Mouse (Mus musculus) liver, embryonic 14.5 days (tissue): ENCODE measurements at regions not wholly inside any gene's neighbourhood (a gene's known extent, or its start where the extent isn't known, plus 50 kb on each side); places are given as distances from the start of the nearest gene placed in this dataset.

Experiments
- ATAC-seq: fragments of 200-750 bp; cut with Nextera tagmentation; 2 replicates; pipeline ENCODE4 v1.8.0; 2017; ENCODE audit warnings: moderate number of reproducible peaks, mild to moderate bottlenecking, moderate library complexity; ENCODE audit not compliant: insufficient read depth
- DNase-seq, 3 experiments: peaks; one replicate each; pipeline ENCODE4 v3.0.0-alpha.2; 2012 to 2013; ENCODE audit warnings: low read depth in 3 of 3, low spot score in 3 of 3
- H3K27ac ChIP-seq: fragments of 300-500 bp; sonication (generic); 2 replicates; pipeline ENCODE4 v1.5.1; 2014; ENCODE audit warnings: moderate library complexity, mild to moderate bottlenecking, control low read depth, inconsistent platforms
- H3K27me3 ChIP-seq: fragments of 300-500 bp; sonication (generic); 2 replicates; pipeline ENCODE4 v1.6.1; 2014; ENCODE audit warnings: mild to moderate bottlenecking, low read length, moderate library complexity; ENCODE audit not compliant: control insufficient read depth, insufficient read depth
- H3K36me3 ChIP-seq: fragments of 300-500 bp; sonication (generic); replicated peaks from 2 replicates; pipeline ENCODE4 v1.6.1; 2014; ENCODE audit warnings: low read depth; ENCODE audit not compliant: control insufficient read depth, insufficient read depth
- H3K4me1 ChIP-seq, 2 experiments: fragments of 200-500 bp in 1 of 2; fragments of 300-500 bp in 1 of 2; sonication (generic) in 1 of 2; replicated peaks; 2 replicates each; pipeline ENCODE4 v1.6.1; 2012 to 2014; ENCODE audit warnings: antibody characterized with exemption in 1 of 2, inconsistent platforms in 1 of 2, low read length in 1 of 2; ENCODE audit not compliant: control insufficient read depth in 2 of 2, insufficient read depth in 2 of 2
- H3K4me2 ChIP-seq: fragments of 300-500 bp; sonication (generic); 2 replicates; pipeline ENCODE4 v1.6.1; 2014; ENCODE audit warnings: low read depth, mild to moderate bottlenecking, control low read depth, moderate library complexity
- H3K4me3 ChIP-seq, 2 experiments: fragments of 200-500 bp in 1 of 2; fragments of 300-500 bp in 1 of 2; sonication (generic) in 1 of 2; 2 replicates each; pipeline ENCODE4 v1.5.1; 2012 to 2014; ENCODE audit warnings: low read depth in 2 of 2, low read length in 2 of 2, mild to moderate bottlenecking in 2 of 2, control low read depth in 1 of 2, inconsistent platforms in 1 of 2, moderate library complexity in 1 of 2; ENCODE audit not compliant: insufficient read depth in 1 of 2
- H3K9ac ChIP-seq: fragments of 300-500 bp; sonication (generic); replicated peaks from 2 replicates; pipeline ENCODE4 v1.6.1; 2014; ENCODE audit warnings: mild to moderate bottlenecking, control low read depth, moderate library complexity
- H3K9me3 ChIP-seq: fragments of 300-500 bp; sonication (generic); 2 replicates; pipeline ENCODE4 v1.6.1; 2016; ENCODE audit warnings: low read length, mixed read lengths; ENCODE audit not compliant: control insufficient read depth
- CTCF ChIP-seq: IDR thresholded peaks from 2 replicates; pipeline ENCODE4 v1.5.1; 2016; ENCODE audit warnings: antibody characterized with exemption, low read depth, control low read depth
- EP300 ChIP-seq: IDR thresholded peaks from 2 replicates; pipeline ENCODE4 v1.6.1; 2016; ENCODE audit warnings: antibody characterized with exemption, low read depth
- WGBS: fragments of 180-500 bp; shearing (Covaris S2); extraction: QIAGEN DNeasy Blood & Tissue Kit; methylation state at CpG from one replicate; pipeline ENCODE4 v1.1.7; 2014; ENCODE audit not compliant: insufficient replicate concordance; 5-methylcytosine and 5-hydroxymethylcytosine counted together

GRCm38 (mm10) chr11:38509676-38510075 lies 1273.9 kb upstream of the Tenm2 start:
- no peak overlapping the region for H3K4me3 ChIP-seq
- H3K9ac ChIP-seq, result no peak overlapping the region
- H3K4me2 ChIP-seq, result no peak overlapping the region
- no peak for TF ChIP-seq CTCF
- no peak for TF ChIP-seq EP300
- DNase-seq, result no peak
- no peak for ATAC-seq
- no peaks in the 10 kb centered on the region for H3K27me3 ChIP-seq
- no peak overlapping the region for H3K27ac ChIP-seq
- WGBS, result 58% methylated on average over 4 of the region's 4 CpGs
- no peaks in the 10 kb centered on the region for H3K9me3 ChIP-seq
- no peaks in the 10 kb centered on the region for H3K36me3 ChIP-seq
- no peaks in the 10 kb centered on the region for H3K4me1 ChIP-seq

GRCm38 (mm10) chr11:38464239-38464596 lies 1228.5 kb upstream of the Tenm2 start:
- Histone ChIP-seq H3K9ac (no peak overlapping the region), H3K4me3 (no peak overlapping the region), H3K4me1 (no peaks in the 10 kb centered on the region), H3K36me3 (no peaks in the 10 kb centered on the region), H3K27ac (no peak overlapping the region), H3K9me3 (no peaks in the 10 kb centered on the region), H3K4me2 (no peak overlapping the region), H3K27me3 (no peaks in the 10 kb centered on the region)
- 63% methylated on average over 2 of the region's 2 CpGs for WGBS
- TF ChIP-seq CTCF (no peak), EP300 (no peak)
- DNase-seq (no peak), ATAC-seq (no peak)

GRCm38 (mm10) chr11:38463568-38464238 lies 1227.9 kb upstream of the Tenm2 start:
- no peak overlapping the region for H3K27ac ChIP-seq
- no peaks in the 10 kb centered on the region for H3K9me3 ChIP-seq
- TF ChIP-seq CTCF, result no peak
- no peak for TF ChIP-seq EP300
- H3K36me3 ChIP-seq, result no peaks in the 10 kb centered on the region
- no peak overlapping the region for H3K4me3 ChIP-seq
- no peaks in the 10 kb centered on the region for H3K27me3 ChIP-seq
- no peak overlapping the region for H3K4me2 ChIP-seq
- H3K9ac ChIP-seq, result no peak overlapping the region
- DNase-seq (no peak), ATAC-seq (no peak)
- H3K4me1 ChIP-seq, result no peaks in the 10 kb centered on the region
- 53% methylated on average over 4 of the region's 4 CpGs for WGBS

- WGBS, result 56% methylated on average over 5 of the region's 5 CpGs
- no peak for TF ChIP-seq CTCF
- no peak for TF ChIP-seq EP300
- no peak for DNase-seq
- H3K4me3 ChIP-seq, result no peak overlapping the region
- H3K4me1 ChIP-seq, result no peaks in the 10 kb centered on the region
- no peaks in the 10 kb centered on the region for H3K36me3 ChIP-seq
- ATAC-seq, result no peak
- H3K27ac ChIP-seq, result no peak overlapping the region
- no peak overlapping the region for H3K9ac ChIP-seq
- H3K4me2 ChIP-seq, result no peak overlapping the region
- no peaks in the 10 kb centered on the region for H3K27me3 ChIP-seq
- H3K9me3 ChIP-seq, result no peaks in the 10 kb centered on the region
These were observed 1207.5 kb upstream of the Tenm2 start for GRCm38 (mm10) chr11:38443291-38443690.

GRCm38 (mm10) chr11:38410302-38410701 lies 1174.5 kb upstream of the Tenm2 start:
- ATAC-seq (no peak), DNase-seq (no peak)
- no peak overlapping the region for H3K4me2 ChIP-seq
- no peaks in the 10 kb centered on the region for H3K27me3 ChIP-seq
- no peak overlapping the region for H3K9ac ChIP-seq
- TF ChIP-seq EP300, result no peak
- TF ChIP-seq CTCF, result no peak
- H3K4me3 ChIP-seq, result no peak overlapping the region
- H3K36me3 ChIP-seq, result no peaks in the 10 kb centered on the region
- H3K4me1 ChIP-seq, result no peaks in the 10 kb centered on the region
- no peaks in the 10 kb centered on the region for H3K9me3 ChIP-seq
- WGBS, result 35% methylated on average over 1 of the region's 1 CpGs
- H3K27ac ChIP-seq, result no peak overlapping the region
